ENCODE assay signal across 10 mouse cellular contexts in the genomic region with DNA sequence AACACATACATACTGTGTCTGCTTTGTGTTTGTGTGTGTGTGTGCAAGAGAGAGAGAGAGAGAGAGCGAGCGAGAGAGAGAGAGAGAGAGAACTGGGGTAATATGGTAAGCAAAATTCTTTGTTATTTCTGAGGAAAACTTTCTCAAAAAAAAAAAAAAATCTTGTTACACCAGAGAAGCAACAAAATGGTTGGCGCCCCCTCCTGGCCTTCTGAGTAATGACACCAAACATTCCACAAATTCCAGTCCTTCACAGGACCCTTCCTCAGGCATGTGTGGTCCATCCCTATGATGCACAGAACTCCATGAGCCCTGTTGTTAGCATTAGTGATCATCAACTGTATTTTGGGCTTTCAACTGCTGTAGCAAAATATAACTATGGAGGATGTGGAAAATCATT.
DNase-seq lines count a peak whose midpoint lies in the region; ATAC-seq and TF ChIP-seq lines count a peak whose summit lies in the region.
"Had no signal": no experiment of that assay in that cellular context is flagged by ENCODE, and none has a peak within 500 bp of the region (broad histone marks: within the 10 kb centered on the region; RNA-seq: fewer than 3 reads in every experiment).

No protein-coding gene starts in this region.

- no peak overlapping the region for H3K27ac ChIP-seq in forebrain, postnatal 0 days (ENCODE audit: low read depth, low read length)
- no peak overlapping the region for H3K27ac ChIP-seq in forebrain, embryonic 12.5 days
- H3K27ac ChIP-seq: midbrain, embryonic 12.5 days had no signal

- no peaks in the 10 kb centered on the region for H3K9me3 ChIP-seq in forebrain, postnatal 0 days (ENCODE audit: low read length)
- H3K9me3 ChIP-seq in forebrain, embryonic 12.5 days: no peaks in the 10 kb centered on the region
- H3K9me3 ChIP-seq in E14TG2a.4 (ENCODE audit: low read length): no peaks in the 10 kb centered on the region
- H3K9me3 ChIP-seq: midbrain, embryonic 12.5 days had no signal

- no peak overlapping the region for H3K9ac ChIP-seq in forebrain, postnatal 0 days
- H3K9ac ChIP-seq in forebrain, embryonic 12.5 days: no peak overlapping the region
- H3K9ac ChIP-seq: midbrain, embryonic 12.5 days had no signal

- H3K4me2 ChIP-seq in forebrain, postnatal 0 days (ENCODE audit: low read depth): no peak overlapping the region
- no peak overlapping the region for H3K4me2 ChIP-seq in forebrain, embryonic 12.5 days
- H3K4me2 ChIP-seq: midbrain, embryonic 12.5 days had no signal

- DNase-seq in forebrain, postnatal 0 days: no peak
- peak; percentile 1 to 3 for DNase-seq in left cerebral cortex, postnatal 25 days (ENCODE audit: low spot score in 2 of 2)
- no peak for DNase-seq in left cerebral cortex, postnatal 14 days (ENCODE audit: low spot score in 2 of 2)
- no peak for DNase-seq in brain, embryonic 14.5 days (ENCODE audit: low read depth)
- DNase-seq in frontal cortex, postnatal 25 days (ENCODE audit: low spot score in 2 of 2): no peak

- H3K27me3 ChIP-seq in forebrain, postnatal 0 days (ENCODE audit: insufficient read depth, low read length): no peaks in the 10 kb centered on the region
- no peaks in the 10 kb centered on the region for H3K27me3 ChIP-seq in forebrain, embryonic 12.5 days
- H3K27me3 ChIP-seq in E14TG2a.4 (ENCODE audit: insufficient read depth, low read length): no peaks in the 10 kb centered on the region
- H3K27me3 ChIP-seq: midbrain, embryonic 12.5 days had no signal

- 49% methylated on average over 3 of the region's 3 CpGs for WGBS in forebrain, postnatal 0 days
- WGBS in forebrain, embryonic 12.5 days: 54% methylated on average over 3 of the region's 3 CpGs

- H3K4me1 ChIP-seq in forebrain, postnatal 0 days (ENCODE audit: insufficient read depth): no peaks in the 10 kb centered on the region
- no peaks in the 10 kb centered on the region for H3K4me1 ChIP-seq in forebrain, embryonic 12.5 days
- H3K4me1 ChIP-seq in E14TG2a.4 (replicated peaks; ENCODE audit: low read depth, low read length): no peaks in the 10 kb centered on the region
- H3K4me1 ChIP-seq: midbrain, embryonic 12.5 days had no signal

- no peak for TF ChIP-seq POLR2A in brain, embryonic 14.5 days (IDR thresholded peaks at IDR 0.05; ENCODE audit: borderline replicate concordance, extremely low read depth, insufficient read depth, insufficient read length, poor library complexity, severe bottlenecking)

- intact Hi-C loops in left cerebral cortex, postnatal 25 days (cut with DNase I): no loop called here
- intact Hi-C loops in left cerebral cortex, postnatal 14 days (cut with DNase I): no loop called here

- no peak for ATAC-seq in forebrain, postnatal 0 days
- no peak for ATAC-seq in forebrain, embryonic 12.5 days (ENCODE audit: low FRiP score)
- ATAC-seq in megakaryocyte-erythroid progenitor cell, adult 5-6 weeks (replicated peaks; ENCODE audit: low FRiP score, low TSS enrichment, poor library complexity, severe bottlenecking): no peak
- ATAC-seq: intestine, embryonic 16.5 days had no signal

- TF ChIP-seq CTCF in forebrain, postnatal 0 days (IDR thresholded peaks at IDR 0.05; ENCODE audit: low read depth): 0 out of 2 replicates have a peak, but pooled peaks have one; percentile 8
- TF ChIP-seq CTCF in E14TG2a.4 (conservative IDR thresholded peaks at IDR 0.05; ENCODE audit: low read length): peak; percentile 41
- TF ChIP-seq CTCF in brain, embryonic 14.5 days (IDR thresholded peaks at IDR 0.05; ENCODE audit: borderline replicate concordance, extremely low read depth, insufficient read depth, insufficient read length): peak; percentile 31; the same call in 1 of the 2 replicates

- H3K36me3 ChIP-seq in forebrain, postnatal 0 days (ENCODE audit: insufficient read depth): no peaks in the 10 kb centered on the region
- H3K36me3 ChIP-seq in forebrain, embryonic 12.5 days (replicated peaks): no peaks in the 10 kb centered on the region
- no peaks in the 10 kb centered on the region for H3K36me3 ChIP-seq in E14TG2a.4 (ENCODE audit: insufficient read depth, low read length)
- H3K36me3 ChIP-seq: midbrain, embryonic 12.5 days had no signal

- no peak overlapping the region for H3K4me3 ChIP-seq in forebrain, postnatal 0 days (ENCODE audit: low read depth, low read length)
- H3K4me3 ChIP-seq in forebrain, embryonic 12.5 days (replicated peaks): no peak overlapping the region
- H3K4me3 ChIP-seq in E14TG2a.4 (replicated peaks; ENCODE audit: low read length): no peak overlapping the region
- H3K4me3 ChIP-seq: midbrain, embryonic 12.5 days had no signal

Comparison
In these comparisons a context has a peak if more than half of its experiments do, and no peak if none do; other contexts are left out.
1. DNase-seq: peak in left cerebral cortex, postnatal 25 days (2 of 2); none in forebrain, postnatal 0 days (single experiment), left cerebral cortex, postnatal 14 days (0 of 2), brain, embryonic 14.5 days (single experiment) and frontal cortex, postnatal 25 days (0 of 2).
2. Peak in every context shown above with its lines, with median percentiles within 50 percentile points of each other: CTCF ChIP-seq.